Mouse (Mus musculus): ENCODE measurements around the gene Rab44.

DNA sequence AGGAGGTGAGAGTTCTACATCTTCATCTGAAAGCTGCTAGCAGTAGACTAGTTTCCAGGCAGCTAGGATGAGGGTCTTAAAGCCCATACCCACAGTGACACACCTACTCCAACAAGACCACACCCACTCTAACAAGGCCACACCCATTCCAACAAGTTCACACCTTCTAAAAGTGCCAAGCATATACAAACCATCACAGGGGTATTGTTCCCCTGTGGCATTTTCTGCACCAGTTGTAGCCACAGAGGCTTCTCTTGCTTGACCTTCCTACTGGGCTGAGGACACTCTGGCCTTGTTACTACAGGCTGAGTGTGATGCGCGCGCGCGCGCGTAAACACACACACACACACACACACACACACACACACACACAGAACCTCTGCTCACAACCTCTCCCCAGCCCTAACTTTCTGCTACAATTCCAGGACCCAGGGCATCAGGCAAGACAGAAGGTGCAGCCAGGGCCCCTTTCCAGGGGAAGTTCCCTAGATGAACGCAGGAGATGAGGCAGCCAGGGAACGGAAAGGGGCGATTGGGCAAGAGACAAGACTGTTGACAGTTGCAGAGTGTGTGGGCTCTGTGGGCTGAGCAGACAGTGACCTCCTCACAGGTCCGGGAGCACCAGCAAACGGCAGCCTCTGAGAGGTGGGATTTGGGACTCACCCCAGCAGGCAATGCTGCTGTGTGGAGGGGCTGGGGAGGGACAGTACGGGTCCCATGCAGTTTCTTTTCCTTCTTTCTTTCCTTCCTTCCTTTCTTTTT, at the start of gene Rab44:
- TF ChIP-seq CTCF (conservative IDR thresholded peaks at IDR 0.05; ENCODE audit: insufficient read depth, insufficient read length, low read depth, low read length) (no peak), POLR2A (IDR thresholded peaks at IDR 0.05; ENCODE audit: low read depth, low read length) (no peak)
